Mouse (Mus musculus): ENCODE measurements around the gene Daam2. TPM values are rescaled to one million over a fixed set of nuclear protein-coding genes. Genes with fewer than 3 reads are reported as not detected.
A peak's percentile ranks its signal among the peaks of the same experiment; 100 is the strongest.

Gene Daam2
- total RNA-seq, 4 experiments from 2014 or later = 54.4 to 63.9 (median 56.9) TPM

DNA sequence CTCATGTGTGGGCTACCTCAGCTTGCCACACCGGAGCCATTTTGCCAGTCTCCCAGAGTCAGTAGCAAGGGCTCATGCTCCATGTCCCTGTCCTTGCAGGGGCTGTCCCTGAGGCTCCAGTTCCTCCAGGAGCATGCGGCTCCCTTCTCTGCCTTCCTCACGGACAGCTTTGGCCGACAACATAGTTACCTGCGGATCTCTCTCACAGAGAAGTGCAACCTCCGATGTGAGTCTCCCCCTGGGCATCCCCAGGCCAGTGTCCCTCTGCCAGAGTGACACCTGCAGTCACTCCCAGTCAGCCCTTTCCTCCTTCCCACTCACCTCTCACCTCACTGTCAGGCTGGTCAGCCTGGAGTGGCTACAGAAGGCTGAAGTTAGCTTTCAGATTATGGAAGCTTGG lies 131.1 kb downstream of the Daam2 start:
- no peak for DNase-seq (ENCODE audit: low spot score in 2 of 2)

DNA sequence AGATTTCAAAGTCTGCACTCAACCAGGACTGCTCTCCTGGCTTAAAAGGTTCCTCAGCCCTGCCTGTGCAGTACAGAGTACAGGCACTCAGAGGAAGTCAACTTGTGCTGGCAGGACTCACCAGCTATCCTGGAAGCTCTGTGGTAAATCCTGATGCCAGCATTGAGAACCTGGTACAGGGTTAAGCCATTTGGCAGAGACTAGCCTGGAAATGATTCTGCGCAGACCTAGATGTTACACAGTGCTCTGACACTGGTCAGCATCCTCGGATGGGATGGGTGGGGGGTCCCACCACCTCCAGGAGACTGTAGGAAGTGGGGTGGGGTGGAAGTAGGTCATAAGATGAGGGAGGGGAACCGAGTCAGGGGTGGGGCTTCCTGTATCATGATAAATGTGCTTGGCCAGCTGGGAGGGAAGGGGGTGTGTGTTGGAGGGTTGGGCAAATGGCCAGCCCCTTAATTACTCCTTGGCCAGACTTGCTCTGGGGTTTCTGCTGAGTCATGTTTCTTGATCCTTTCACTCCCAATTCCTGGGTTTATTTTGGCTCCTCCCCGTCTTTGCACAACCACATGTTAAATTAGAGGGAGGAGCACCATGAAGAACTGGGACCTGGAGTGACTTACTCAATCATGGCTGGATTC lies 132.0 kb downstream of the Daam2 start:
- peak in 1 of 2 experiments; percentile 23 for DNase-seq (ENCODE audit: low spot score in 2 of 2)

DNA sequence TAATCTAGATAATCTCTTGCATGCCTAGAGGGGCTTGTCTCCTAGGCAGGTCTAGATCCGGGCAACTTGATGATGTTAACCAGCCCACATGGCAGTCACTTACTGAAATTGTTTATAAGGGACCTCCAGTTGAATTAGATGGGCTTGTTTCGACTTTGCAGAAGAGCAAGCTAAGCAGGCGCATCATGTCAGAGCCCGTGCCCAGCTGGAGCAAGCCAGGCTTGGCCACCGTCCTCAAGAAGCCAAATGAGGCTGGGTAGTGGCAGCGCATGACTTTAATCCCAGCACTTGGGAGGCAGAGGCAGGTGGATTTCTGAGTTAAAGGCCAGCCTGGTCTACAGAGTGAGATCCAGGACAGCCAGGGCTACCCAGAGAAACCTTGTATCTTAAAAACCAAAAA lies 133.0 kb downstream of the Daam2 start:
- DNase-seq (ENCODE audit: low spot score in 2 of 2) = no peak

DNA sequence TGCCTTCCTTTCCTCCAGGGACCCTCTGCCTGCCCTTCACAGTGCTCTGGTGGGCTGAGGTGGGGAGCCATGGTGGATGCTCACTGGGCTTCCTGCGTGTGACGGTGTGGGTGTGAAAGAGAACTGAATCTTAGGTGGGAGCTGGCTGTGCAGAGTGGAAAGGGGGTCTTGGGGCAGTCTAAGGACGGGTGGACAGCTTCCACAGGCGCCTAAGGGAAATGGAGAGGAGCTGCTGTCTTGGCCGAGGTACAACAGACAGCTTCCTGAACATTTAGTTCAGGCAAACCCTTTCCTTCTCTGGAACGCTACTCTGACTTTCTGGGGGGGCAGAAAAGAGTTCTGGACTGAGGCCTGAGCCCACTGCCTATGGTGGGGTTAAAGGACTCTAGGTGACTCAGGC lies 134.0 kb downstream of the Daam2 start:
- no peak for DNase-seq (ENCODE audit: low spot score in 2 of 2)

GRCm38 (mm10) chr17:49429471-49430129 lies 134.5 kb downstream of the Daam2 start:
- DNase-seq (ENCODE audit: low spot score in 2 of 2) = no peak

- DNase-seq (ENCODE audit: low spot score in 2 of 2) = peak in 1 of 2 experiments; percentile 3
Measured at GRCm38 (mm10) chr17:49428751-49429415, 135.3 kb downstream of the Daam2 start.

DNA sequence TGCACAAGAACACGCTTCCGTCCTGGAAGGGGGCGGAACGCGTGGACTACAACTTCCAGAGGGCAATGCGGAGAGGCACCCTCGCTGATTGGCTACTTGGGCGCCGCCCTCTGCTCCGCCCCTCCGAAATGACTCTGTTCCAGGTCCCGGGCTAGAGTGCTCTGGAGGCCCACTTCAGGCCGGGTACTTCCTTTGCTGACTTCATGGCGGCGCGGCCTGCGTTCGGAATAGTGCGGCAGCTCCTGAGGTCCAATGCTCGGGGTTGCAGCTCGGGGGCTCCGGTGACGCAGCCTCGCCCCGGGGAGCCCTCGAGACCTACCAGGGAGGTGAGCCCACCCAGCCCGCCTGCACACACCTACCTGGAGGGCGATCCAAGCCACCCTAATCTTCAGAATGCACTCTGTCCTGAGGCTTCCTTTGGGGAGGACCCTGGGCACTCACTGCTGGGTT lies 135.9 kb downstream of the Daam2 start, which contains the start of gene Mocs1:
Gene Mocs1 (plus strand): TSS at position 124 of the 450 bp plus-strand sequence.
- peak; percentile 86 to 92 for DNase-seq (ENCODE audit: low spot score in 2 of 2)

- DNase-seq (ENCODE audit: low spot score in 2 of 2) = no peak
Measured at GRCm38 (mm10) chr17:49427631-49428238, 136.4 kb downstream of the Daam2 start.

GRCm38 (mm10) chr17:49423872-49424271 lies 140.3 kb downstream of the Daam2 start:
- DNase-seq (ENCODE audit: low spot score in 2 of 2) = no peak

- no peak for DNase-seq (ENCODE audit: low spot score in 2 of 2)
Measured at GRCm38 (mm10) chr17:49423067-49423325, 141.1 kb downstream of the Daam2 start.

GRCm38 (mm10) chr17:49422286-49423066 lies 141.7 kb downstream of the Daam2 start:
- DNase-seq (ENCODE audit: low spot score in 2 of 2) = no peak

- DNase-seq (ENCODE audit: low spot score in 2 of 2) = no peak
Measured at GRCm38 (mm10) chr17:49419813-49420212, 144.3 kb downstream of the Daam2 start.

- no peak for DNase-seq (ENCODE audit: low spot score in 2 of 2)
Measured at GRCm38 (mm10) chr17:49416228-49416627, 147.9 kb downstream of the Daam2 start.

GRCm38 (mm10) chr17:49413554-49413953 lies 150.6 kb downstream of the Daam2 start:
- DNase-seq (ENCODE audit: low spot score in 2 of 2) = no peak

GRCm38 (mm10) chr17:49412974-49413373 lies 151.2 kb downstream of the Daam2 start:
- no peak for DNase-seq (ENCODE audit: low spot score in 2 of 2)

Other genes starting within 250 kb of the Daam2 start
- gene Mocs1, start 136.0 kb downstream of the Daam2 start, total RNA-seq (2022) = 10 to 100 TPM; 11.7 to 20.4 (median 16.0) TPM
- gene Kif6, start 50.8 kb upstream of the Daam2 start, total RNA-seq (2022) = 1 to 10 TPM; 3.8 to 5.6 (median 4.3) TPM